Mouse (Mus musculus) mouse trophoblast stem cell (cell line): Measurements from ENCODE around the gene Ccn2.

ENCODE experiments used
- in situ Hi-C, 2 experiments: fragments of 300-500 bp; cut with MseI, MboI; formaldehyde crosslinking; loops; 2 replicates in 1 of 2; 3 replicates in 1 of 2; pipeline ENCODE4 v1.15.1; 2025

The Ccn2 gene

DNA sequence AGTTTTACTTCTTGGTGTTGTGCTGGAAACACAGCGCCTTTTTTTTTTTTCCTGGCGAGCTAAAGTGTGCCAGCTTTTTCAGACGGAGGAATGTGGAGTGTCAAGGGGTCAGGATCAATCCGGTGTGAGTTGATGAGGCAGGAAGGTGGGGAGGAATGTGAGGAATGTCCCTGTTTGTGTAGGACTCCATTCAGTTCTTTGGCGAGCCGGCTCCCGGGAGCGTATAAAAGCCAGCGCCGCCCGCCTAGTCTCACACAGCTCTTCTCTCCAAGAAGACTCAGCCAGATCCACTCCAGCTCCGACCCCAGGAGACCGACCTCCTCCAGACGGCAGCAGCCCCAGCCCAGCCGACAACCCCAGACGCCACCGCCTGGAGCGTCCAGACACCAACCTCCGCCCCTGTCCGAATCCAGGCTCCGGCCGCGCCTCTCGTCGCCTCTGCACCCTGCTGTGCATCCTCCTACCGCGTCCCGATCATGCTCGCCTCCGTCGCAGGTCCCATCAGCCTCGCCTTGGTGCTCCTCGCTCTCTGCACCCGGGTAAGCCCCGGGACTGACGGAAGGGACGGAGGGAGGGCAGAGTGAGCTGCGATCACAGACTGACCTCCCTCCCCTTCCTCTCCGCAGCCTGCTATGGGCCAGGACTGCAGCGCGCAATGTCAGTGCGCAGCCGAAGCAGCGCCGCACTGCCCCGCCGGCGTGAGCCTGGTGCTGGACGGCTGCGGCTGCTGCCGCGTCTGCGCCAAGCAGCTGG lies at the start of gene Ccn2:
Gene Ccn2 (plus strand): TSS at position 193 of the 753 bp plus-strand sequence.
- in situ Hi-C loops, result loop anchor here in 1 of 2 experiments (10.0 kb wide), 1 partner anchor 181 kb away; no protein-coding TSS in a partner anchor

- in situ Hi-C loops, result no loop called here
Measured at GRCm38 (mm10) chr10:24552870-24553269, 42.4 kb upstream of the Ccn2 start.

DNA sequence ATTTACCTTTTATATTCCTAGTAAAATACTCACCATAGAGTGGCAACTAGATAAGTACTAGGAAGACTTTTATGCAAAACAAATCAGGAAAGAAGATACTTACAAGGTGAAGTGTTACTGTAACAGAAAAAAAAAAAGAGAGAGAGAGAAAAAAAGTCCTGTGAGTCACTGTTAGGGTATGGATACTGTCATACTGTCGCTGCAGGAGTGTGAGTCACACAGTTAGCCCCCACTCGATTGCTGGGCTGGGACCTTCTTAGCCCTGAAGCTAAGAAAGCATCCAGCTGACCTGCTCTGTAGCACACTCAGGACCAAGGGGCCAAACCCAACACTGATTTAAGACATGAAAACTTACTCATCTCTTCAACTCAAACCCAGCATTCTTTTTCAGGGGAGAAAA lies 41.2 kb upstream of the Ccn2 start:
- in situ Hi-C loops, result no loop called here

DNA sequence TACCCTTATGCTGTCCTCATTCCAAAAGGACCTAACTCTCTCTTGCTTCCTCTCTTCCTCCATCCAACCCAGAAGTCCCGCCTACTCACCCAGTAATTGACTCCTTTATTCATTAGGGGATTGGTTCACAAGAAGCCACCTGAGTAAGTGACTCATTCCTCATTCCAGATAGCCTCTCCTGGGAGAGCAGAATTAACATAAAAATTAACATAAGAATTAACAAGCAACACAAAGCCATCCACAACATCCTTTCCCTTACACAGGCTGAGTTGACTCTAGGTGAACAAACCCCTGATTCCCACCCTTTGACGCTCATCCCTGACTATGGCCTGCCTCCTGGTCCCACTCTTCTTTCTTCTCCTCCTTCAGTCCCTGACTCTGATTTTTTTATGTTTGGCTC lies 36.9 kb upstream of the Ccn2 start:
- in situ Hi-C loops, result no loop called here

GRCm38 (mm10) chr10:24569691-24570420 lies 25.4 kb upstream of the Ccn2 start:
- in situ Hi-C loops, result no loop called here

- in situ Hi-C loops, result no loop called here
Measured at GRCm38 (mm10) chr10:24572044-24572960, 22.9 kb upstream of the Ccn2 start.

DNA sequence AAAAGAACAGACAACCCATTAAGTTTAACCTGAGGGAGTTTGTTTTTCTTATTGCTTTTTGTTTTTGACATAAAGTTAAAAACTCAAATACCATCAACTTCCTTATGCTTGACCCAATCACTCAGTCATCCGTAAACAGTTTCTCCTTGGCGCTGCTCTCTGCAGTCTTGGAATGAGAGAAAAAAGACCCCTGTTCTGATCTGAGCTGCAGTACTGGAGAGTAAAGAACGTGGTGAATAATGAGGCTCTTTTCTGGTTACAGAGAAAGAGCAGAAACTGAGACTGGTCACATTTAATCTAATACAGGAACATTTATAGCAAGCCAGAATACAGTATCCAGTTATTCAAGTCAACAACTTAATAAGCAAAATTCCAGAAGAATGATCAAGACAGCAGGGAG lies 21.8 kb upstream of the Ccn2 start:
- in situ Hi-C loops, result no loop called here

GRCm38 (mm10) chr10:24581076-24581475 lies 14.2 kb upstream of the Ccn2 start:
- in situ Hi-C loops, result no loop called here

GRCm38 (mm10) chr10:24588824-24589223 lies 6.4 kb upstream of the Ccn2 start:
- in situ Hi-C loops, result no loop called here

GRCm38 (mm10) chr10:24589238-24589637 lies 6.0 kb upstream of the Ccn2 start:
- in situ Hi-C loops, result no loop called here

- in situ Hi-C loops, result loop anchor here in 1 of 2 experiments (10.0 kb wide), 1 partner anchor 176 kb away; no protein-coding TSS in a partner anchor
Measured at GRCm38 (mm10) chr10:24590546-24590945, 4.7 kb upstream of the Ccn2 start.

DNA sequence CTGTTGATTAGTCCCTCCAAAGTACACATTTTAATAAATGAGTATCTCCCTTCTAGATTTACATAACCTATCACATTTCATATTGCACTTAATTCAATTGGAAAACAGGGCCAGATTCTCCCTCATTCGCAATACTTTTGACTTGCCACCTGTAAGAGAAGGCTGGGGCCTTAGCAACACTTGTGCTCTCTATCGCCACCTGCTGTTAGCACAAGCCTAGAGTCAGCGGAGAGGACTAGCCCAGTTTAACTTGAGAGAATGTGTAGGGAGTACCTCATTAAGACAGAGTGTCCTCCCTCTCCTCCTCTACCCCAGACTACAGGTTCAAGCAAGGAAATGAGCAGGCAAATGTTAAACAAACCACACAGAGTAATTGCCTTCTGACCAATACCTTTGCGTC lies 4.1 kb upstream of the Ccn2 start:
- in situ Hi-C loops, result loop anchor here in 1 of 2 experiments (10.0 kb wide), 1 partner anchor 176 kb away; no protein-coding TSS in a partner anchor

- in situ Hi-C loops, result loop anchor here in 1 of 2 experiments (10.0 kb wide), 1 partner anchor 177 kb away; no protein-coding TSS in a partner anchor
Measured at GRCm38 (mm10) chr10:24591741-24592140, 3.5 kb upstream of the Ccn2 start.

GRCm38 (mm10) chr10:24592318-24592717 lies 2.9 kb upstream of the Ccn2 start:
- in situ Hi-C loops, result loop anchor here in 1 of 2 experiments (10.0 kb wide), 1 partner anchor 178 kb away; no protein-coding TSS in a partner anchor

DNA sequence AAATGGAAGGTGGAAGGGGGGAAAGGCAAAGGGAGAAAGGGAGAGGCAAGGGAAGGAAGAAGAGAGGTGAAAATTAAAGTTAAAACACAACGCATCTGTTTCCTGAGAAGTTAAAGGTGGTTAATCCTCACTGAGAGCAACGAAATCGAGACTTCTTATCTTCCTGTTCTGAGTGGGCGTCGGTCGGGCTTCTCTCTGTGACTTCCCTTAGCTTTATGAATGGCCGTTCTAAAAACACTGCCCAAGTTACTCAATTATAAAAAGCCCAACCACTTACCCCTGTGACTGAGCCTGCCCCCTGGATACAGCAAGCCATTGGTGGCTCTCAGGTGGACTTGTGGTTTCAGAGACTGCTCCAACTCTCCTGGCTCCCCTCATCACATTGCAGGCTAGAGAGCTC lies 2.3 kb upstream of the Ccn2 start:
- in situ Hi-C loops, result loop anchor here in 1 of 2 experiments (10.0 kb wide), 1 partner anchor 178 kb away; no protein-coding TSS in a partner anchor

DNA sequence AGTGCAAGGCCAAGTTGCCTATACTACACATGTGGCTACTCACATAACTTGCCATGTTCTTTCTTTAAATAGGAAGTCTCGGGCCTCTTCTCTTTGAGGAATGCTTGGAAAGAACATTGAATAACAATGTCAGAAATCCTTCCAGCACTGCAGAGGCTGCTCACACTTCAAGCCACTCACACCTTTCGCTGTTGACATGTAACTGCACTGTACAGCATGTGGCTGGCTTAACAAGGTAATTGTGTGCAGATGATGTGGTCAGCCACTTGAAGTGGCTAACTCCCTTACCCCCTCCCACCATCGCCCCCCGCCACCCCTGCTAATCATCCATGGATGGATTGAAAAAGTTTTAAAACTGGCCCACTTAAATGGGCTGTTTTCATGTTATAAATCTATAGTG lies 1.7 kb upstream of the Ccn2 start:
- in situ Hi-C loops, result loop anchor here in 1 of 2 experiments (10.0 kb wide), 1 partner anchor 179 kb away; no protein-coding TSS in a partner anchor

- in situ Hi-C loops, result loop anchor here in 1 of 2 experiments (10.0 kb wide), 1 partner anchor 181 kb away; no protein-coding TSS in a partner anchor
Measured at GRCm38 (mm10) chr10:24596003-24596868, 994 bp downstream of the Ccn2 start.

DNA sequence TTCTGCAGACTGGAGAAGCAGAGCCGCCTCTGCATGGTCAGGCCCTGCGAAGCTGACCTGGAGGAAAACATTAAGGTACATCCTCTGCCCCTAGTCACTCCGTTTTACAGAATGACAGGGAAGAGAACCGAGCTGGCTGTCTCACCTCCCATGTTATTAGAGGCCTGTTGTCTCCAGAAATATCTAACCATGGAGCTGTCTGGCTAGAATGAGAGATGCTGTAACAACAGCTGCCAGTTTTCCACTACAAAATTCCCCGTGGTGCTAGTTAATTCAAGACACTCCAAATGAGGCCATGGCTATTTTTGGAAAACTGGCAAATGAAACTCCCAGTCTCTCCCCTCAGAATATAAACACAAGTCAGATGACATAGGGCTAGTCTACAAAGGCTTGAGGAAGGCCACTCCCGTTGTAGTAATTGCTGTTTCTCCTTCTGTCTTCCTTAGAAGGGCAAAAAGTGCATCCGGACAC lies 1.7 kb downstream of the Ccn2 start:
- in situ Hi-C loops, result loop anchor here in 1 of 2 experiments (10.0 kb wide), 1 partner anchor 182 kb away; no protein-coding TSS in a partner anchor

- in situ Hi-C loops, result loop anchor here in 1 of 2 experiments (10.0 kb wide), 1 partner anchor 183 kb away; no protein-coding TSS in a partner anchor
Measured at GRCm38 (mm10) chr10:24597789-24598188, 2.5 kb downstream of the Ccn2 start.

DNA sequence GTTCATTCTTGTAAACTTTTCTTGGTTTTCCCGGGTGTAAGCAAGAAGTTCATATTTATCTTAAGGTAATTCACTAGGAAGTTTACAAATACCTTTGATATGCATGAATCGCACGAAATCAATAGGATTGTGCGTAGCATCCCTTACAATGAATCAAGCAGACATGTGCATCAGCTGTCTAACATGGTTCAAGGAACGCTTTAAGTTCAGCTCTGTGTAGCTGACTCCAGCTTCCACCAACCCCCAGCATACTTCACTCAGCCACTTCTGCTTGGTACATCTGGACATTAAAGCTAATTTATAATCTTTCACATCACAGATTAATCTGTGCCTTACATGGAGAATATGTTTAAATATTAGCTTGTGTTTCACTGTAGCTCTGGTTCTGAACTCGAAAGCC lies 3.5 kb downstream of the Ccn2 start:
- in situ Hi-C loops, result loop anchor here in 1 of 2 experiments (10.0 kb wide), 1 partner anchor 184 kb away; no protein-coding TSS in a partner anchor
